Mouse (Mus musculus) forebrain, postnatal 0 days (tissue): ENCODE results near the gene Clec4b2. TPM values are rescaled to one million over a fixed set of nuclear protein-coding genes. Genes with fewer than 3 reads are reported as not detected.
"Not testable (repeated sequence)": the region's sequence is repeated elsewhere in the genome, so short reads cannot be mapped to it uniquely, and the experiment has no call there.

Source experiments
- ATAC-seq: fragments of 200-750 bp; cut with Nextera tagmentation; 2 replicates; pipeline ENCODE4 v1.8.0; 2017; ENCODE audit warnings: mild to moderate bottlenecking, moderate library complexity
- DNase-seq: peaks from one replicate; pipeline ENCODE4 v3.0.0-alpha.2; 2015
- H3K27ac ChIP-seq: fragments of 300-500 bp; sonication (generic); 2 replicates; pipeline ENCODE4 v1.5.1; 2014; ENCODE audit warnings: low read depth, mild to moderate bottlenecking, antibody characterized with exemption, low read length, moderate library complexity, mixed read lengths
- H3K27me3 ChIP-seq: fragments of 300-500 bp; sonication (generic); 2 replicates; pipeline ENCODE4 v1.6.1; 2014; ENCODE audit warnings: mild to moderate bottlenecking, low read length, mixed read lengths; ENCODE audit not compliant: insufficient read depth
- H3K36me3 ChIP-seq: fragments of 300-500 bp; sonication (generic); 2 replicates; pipeline ENCODE4 v1.6.1; 2014; ENCODE audit warnings: mild to moderate bottlenecking, moderate library complexity; ENCODE audit not compliant: insufficient read depth
- H3K4me1 ChIP-seq: fragments of 300-500 bp; sonication (generic); 2 replicates; pipeline ENCODE4 v1.6.1; 2014; ENCODE audit warnings: antibody characterized with exemption; ENCODE audit not compliant: insufficient read depth
- H3K4me2 ChIP-seq: fragments of 300-500 bp; sonication (generic); 2 replicates; pipeline ENCODE4 v1.6.1; 2014; ENCODE audit warnings: low read depth, mild to moderate bottlenecking, moderate library complexity
- H3K4me3 ChIP-seq: fragments of 300-500 bp; sonication (generic); 2 replicates; pipeline ENCODE4 v1.5.1; 2014; ENCODE audit warnings: low read depth, low read length, mixed read lengths
- H3K9ac ChIP-seq: fragments of 300-500 bp; sonication (generic); 2 replicates; pipeline ENCODE4 v1.6.1; 2014; ENCODE audit warnings: mild to moderate bottlenecking
- H3K9me3 ChIP-seq: fragments of 300-500 bp; sonication (generic); 2 replicates; pipeline ENCODE4 v1.6.1; 2016; ENCODE audit warnings: low read length
- CTCF ChIP-seq: sonication (generic); IDR thresholded peaks from 2 replicates; pipeline ENCODE4 v1.5.1; 2016; ENCODE audit warnings: antibody characterized with exemption, control low read depth, low read depth
- whole genome bisulfite sequencing: fragments of 180-500 bp; shearing (Covaris S2); extraction: QIAGEN DNeasy Blood & Tissue Kit; methylation state at CpG from one replicate; pipeline ENCODE4 v1.1.7; 2014; 5-methylcytosine and 5-hydroxymethylcytosine counted together
- polyA plus RNA-seq: library from polyadenylated mRNA; unstranded; fragments of >200 nt; fragmentation: Nextera tagmentation; extraction: Ambion mirVana; gene quantifications from 2 replicates; pipeline ENCODE4 v1.2.1, GENCODE M21; 2015
- total RNA-seq: library from RNA; depleted of rRNA; stranded (reverse); fragments of >200 nt; gene quantifications from 2 replicates; pipeline ENCODE4 v1.2.3, GENCODE M21; 2014; rRNA removed

Clec4b2 gene
- total RNA-seq (not detected in 2 replicates), polyA plus RNA-seq (not detected in 2 replicates)

GRCm38 (mm10) chr6:123172593-123172992 is at the start of gene Clec4b2:
Clec4b2 (plus strand) TSS chr6:123172893.
- no peaks in the 10 kb centered on the region for H3K27me3 ChIP-seq
- H3K36me3 ChIP-seq = no peaks in the 10 kb centered on the region
- H3K4me2 ChIP-seq = no peak within 1 kb of the TSS
- H3K9me3 ChIP-seq = no peaks in the 10 kb centered on the region
- H3K4me3 ChIP-seq = no peak within 1 kb of the TSS
- H3K9ac ChIP-seq = no peak within 1 kb of the TSS
- DNase-seq = no peak
- 90% methylated on average over 4 of the region's 4 CpGs for WGBS
- no peaks in the 10 kb centered on the region for H3K4me1 ChIP-seq
- H3K27ac ChIP-seq = no peak within 1 kb of the TSS
- TF ChIP-seq CTCF = no peak
- no peak for ATAC-seq

GRCm38 (mm10) chr6:123123195-123123594 is 49.5 kb upstream of the Clec4b2 start:
- Histone ChIP-seq H3K9ac (no peak overlapping the region), H3K9me3 (no peaks in the 10 kb centered on the region), H3K4me1 (no peaks in the 10 kb centered on the region), H3K27me3 (no peaks in the 10 kb centered on the region), H3K4me3 (no peak overlapping the region), H3K27ac (no peak overlapping the region), H3K36me3 (no peaks in the 10 kb centered on the region), H3K4me2 (no peak overlapping the region)
- WGBS = 79% methylated on average over 3 of the region's 3 CpGs
- ATAC-seq = no peak
- TF ChIP-seq CTCF = no peak
- DNase-seq = no peak

GRCm38 (mm10) chr6:123127173-123127572 is 45.5 kb upstream of the Clec4b2 start:
- WGBS = 60% methylated on average over 1 of the region's 1 CpGs
- Histone ChIP-seq H3K4me1 (no peaks in the 10 kb centered on the region), H3K27me3 (no peaks in the 10 kb centered on the region), H3K4me3 (no peak overlapping the region), H3K4me2 (no peak overlapping the region), H3K9ac (no peak overlapping the region), H3K27ac (no peak overlapping the region), H3K9me3 (no peaks in the 10 kb centered on the region), H3K36me3 (no peaks in the 10 kb centered on the region)
- ATAC-seq (no peak), DNase-seq (no peak)
- no peak for TF ChIP-seq CTCF

GRCm38 (mm10) chr6:123137766-123138526 is 34.7 kb upstream of the Clec4b2 start:
- H3K27me3 ChIP-seq, H3K27ac ChIP-seq, H3K9me3 ChIP-seq, H3K4me1 ChIP-seq, ATAC-seq, H3K9ac ChIP-seq, DNase-seq, H3K4me3 ChIP-seq, H3K36me3 ChIP-seq, H3K4me2 ChIP-seq: not testable (repeated sequence)
- 81% methylated on average over 29 of the region's 29 CpGs for WGBS

GRCm38 (mm10) chr6:123170106-123170505 is 2.6 kb upstream of the Clec4b2 start:
- WGBS = 44% methylated on average over 1 of the region's 1 CpGs

GRCm38 (mm10) chr6:123171040-123171439 is 1.7 kb upstream of the Clec4b2 start:
- Histone ChIP-seq H3K4me1 (no peaks in the 10 kb centered on the region), H3K9ac (no peak overlapping the region), H3K4me3 (no peak overlapping the region), H3K27ac (no peak overlapping the region), H3K27me3 (no peaks in the 10 kb centered on the region), H3K4me2 (no peak overlapping the region), H3K36me3 (no peaks in the 10 kb centered on the region), H3K9me3 (no peaks in the 10 kb centered on the region)
- TF ChIP-seq CTCF = no peak
- no peak for DNase-seq
- ATAC-seq = no peak

More at GRCm38 (mm10) chr6:123170106-123170505, 2.6 kb upstream of the Clec4b2 start:
- Histone ChIP-seq H3K4me1 (no peaks in the 10 kb centered on the region), H3K27ac (no peak overlapping the region), H3K36me3 (no peaks in the 10 kb centered on the region), H3K27me3 (no peaks in the 10 kb centered on the region), H3K4me2 (no peak overlapping the region), H3K9ac (no peak overlapping the region), H3K4me3 (no peak overlapping the region), H3K9me3 (no peaks in the 10 kb centered on the region)
- no peak for DNase-seq
- no peak for ATAC-seq
- TF ChIP-seq CTCF = no peak

- H3K9ac ChIP-seq = no peak overlapping the region
- TF ChIP-seq CTCF = no peak
- no peak overlapping the region for H3K4me3 ChIP-seq
- no peak overlapping the region for H3K27ac ChIP-seq
- H3K27me3 ChIP-seq = no peaks in the 10 kb centered on the region
- no peak for DNase-seq
- H3K4me2 ChIP-seq = no peak overlapping the region
- WGBS = 85% methylated on average over 1 of the region's 1 CpGs
- H3K9me3 ChIP-seq = no peaks in the 10 kb centered on the region
- H3K36me3 ChIP-seq = no peaks in the 10 kb centered on the region
- H3K4me1 ChIP-seq = no peaks in the 10 kb centered on the region
- no peak for ATAC-seq
Observed at GRCm38 (mm10) chr6:123175549-123175948, 2.9 kb downstream of the Clec4b2 start.

GRCm38 (mm10) chr6:123184862-123185261 is 12.2 kb downstream of the Clec4b2 start:
- 68% methylated on average over 2 of the region's 2 CpGs for WGBS

More at GRCm38 (mm10) chr6:123184862-123185261, 12.2 kb downstream of the Clec4b2 start:
- H3K36me3 ChIP-seq, H3K4me3 ChIP-seq, ATAC-seq, H3K4me2 ChIP-seq, H3K9ac ChIP-seq, H3K27me3 ChIP-seq, DNase-seq, H3K27ac ChIP-seq, H3K4me1 ChIP-seq, H3K9me3 ChIP-seq: not testable (repeated sequence)
